Mouse (Mus musculus): ENCODE data around the gene Dpagt1.

DNA sequence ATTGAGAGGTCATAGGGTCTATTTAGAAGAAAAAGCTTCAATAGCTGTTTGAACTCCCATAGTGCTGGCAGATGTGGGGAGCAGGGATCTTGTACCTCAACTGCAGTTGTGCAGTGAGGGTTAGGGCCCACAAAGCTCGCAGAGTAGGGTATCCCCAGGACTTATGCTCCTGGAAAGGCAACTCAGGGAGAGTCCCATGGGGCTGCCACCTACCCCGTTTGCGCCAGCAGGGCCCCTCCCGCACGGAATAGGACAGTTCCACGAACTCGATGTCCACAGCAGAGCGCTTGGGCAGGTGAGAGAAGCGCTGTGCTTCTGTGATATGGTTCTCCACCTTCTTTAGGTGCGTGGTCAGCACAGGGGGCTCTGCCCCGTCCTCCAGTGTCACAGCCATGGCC, 38.8 kb upstream of the Dpagt1 start:
- TF ChIP-seq CTCF (IDR thresholded peaks at IDR 0.05 in 2 of 3, conservative IDR thresholded peaks at IDR 0.05 in 1 of 3; ENCODE audit: control insufficient read depth in 1 of 3, insufficient read depth in 1 of 3, low read depth in 2 of 3, low read length in 3 of 3, poor library complexity in 1 of 3, severe bottlenecking in 1 of 3) (no peak), KAT2A (conservative IDR thresholded peaks at IDR 0.05; ENCODE audit: low read depth, low read length) (no peak), POLR2A (IDR thresholded peaks at IDR 0.05; ENCODE audit: control insufficient read depth in 1 of 2, insufficient read depth in 1 of 2, low read depth in 1 of 2, low read length in 2 of 2, poor library complexity in 1 of 2) (0 out of 4 replicates have a peak, but pooled peaks of 1 of the 2 experiments have one; percentile 23), ELF1 (IDR thresholded peaks at IDR 0.05; ENCODE audit: low read depth, low read length) (no peak), USF2 (IDR thresholded peaks at IDR 0.05; ENCODE audit: borderline replicate concordance in 1 of 2, insufficient read depth in 1 of 2, low read depth in 1 of 2, low read length in 2 of 2) (no peak), CHD1 (IDR thresholded peaks at IDR 0.05; ENCODE audit: low read depth, low read length) (no peak), USF1 (IDR thresholded peaks at IDR 0.05; ENCODE audit: low read depth, low read length) (no peak), EP300 (IDR thresholded peaks at IDR 0.05; ENCODE audit: low read depth in 1 of 2, low read length in 2 of 2) (no peak), TAL1 (IDR thresholded peaks at IDR 0.05; ENCODE audit: low read length) (no peak), NELFE (IDR thresholded peaks at IDR 0.05; ENCODE audit: low read depth, low read length) (no peak)
